Mouse (Mus musculus) spleen, adult 2 months (tissue): ENCODE results near the gene Mycbp2. TPM values are rescaled to one million over a fixed set of nuclear protein-coding genes. Genes with fewer than 3 reads are reported as not detected.

Experiments used
- DNase-seq, 2 experiments: peaks; one replicate each; pipeline versions ENCODE4 v3.0.0 to v3.0.0-alpha.2; 2012 to 2021; ENCODE audit warnings: low spot score in 2 of 2, low read depth in 1 of 2
- H3K27ac ChIP-seq: fragments of 200-500 bp; 2 replicates; pipeline ENCODE4 v1.5.1; 2012; ENCODE audit warnings: low read length, inconsistent platforms; ENCODE audit not compliant: insufficient read depth
- H3K27me3 ChIP-seq: fragments of 200-500 bp; 2 replicates; pipeline ENCODE4 v1.6.1; 2012; ENCODE audit warnings: mild to moderate bottlenecking, moderate library complexity, low read length, inconsistent platforms; ENCODE audit not compliant: control insufficient read depth, insufficient read depth
- H3K36me3 ChIP-seq: fragments of 200-500 bp; 2 replicates; pipeline ENCODE4 v1.6.1; 2012; ENCODE audit warnings: mild to moderate bottlenecking, low read length, inconsistent platforms; ENCODE audit not compliant: control insufficient read depth, insufficient read depth
- H3K4me1 ChIP-seq: fragments of 200-500 bp; 2 replicates; pipeline ENCODE4 v1.6.1; 2011; ENCODE audit warnings: inconsistent platforms; ENCODE audit not compliant: control insufficient read depth, insufficient read depth, insufficient read length
- H3K4me3 ChIP-seq: fragments of 200-500 bp; 2 replicates; pipeline ENCODE4 v1.5.1; 2011; ENCODE audit warnings: mild to moderate bottlenecking, inconsistent platforms; ENCODE audit not compliant: insufficient read depth, insufficient read length; ENCODE audit errors: extremely low read depth
- CTCF ChIP-seq: fragments of 200-500 bp; IDR thresholded peaks from 2 replicates; pipeline ENCODE4 v1.5.1; 2011; ENCODE audit warnings: mild to moderate bottlenecking, inconsistent platforms; ENCODE audit not compliant: insufficient read depth, insufficient read length, insufficient replicate concordance; ENCODE audit errors: extremely low read depth
- POLR2A ChIP-seq: fragments of 200-500 bp; IDR thresholded peaks from 2 replicates; pipeline ENCODE4 v1.6.1; 2011; ENCODE audit warnings: low read depth, low read length, inconsistent platforms
- WGBS: fragments of 180-500 bp; shearing (Covaris S2); methylation state at CpG from one replicate; pipeline ENCODE4 v1.1.7; 2018; 5-methylcytosine and 5-hydroxymethylcytosine counted together
- polyA plus RNA-seq: library from polyadenylated mRNA; depleted of rRNA; stranded (reverse); fragments of >200 nt; gene quantifications from 2 replicates; pipeline ENCODE4 v1.2.3, GENCODE M21; 2012

The Mycbp2 gene
- polyA plus RNA-seq, 1 experiment: 32.9 TPM

DNA sequence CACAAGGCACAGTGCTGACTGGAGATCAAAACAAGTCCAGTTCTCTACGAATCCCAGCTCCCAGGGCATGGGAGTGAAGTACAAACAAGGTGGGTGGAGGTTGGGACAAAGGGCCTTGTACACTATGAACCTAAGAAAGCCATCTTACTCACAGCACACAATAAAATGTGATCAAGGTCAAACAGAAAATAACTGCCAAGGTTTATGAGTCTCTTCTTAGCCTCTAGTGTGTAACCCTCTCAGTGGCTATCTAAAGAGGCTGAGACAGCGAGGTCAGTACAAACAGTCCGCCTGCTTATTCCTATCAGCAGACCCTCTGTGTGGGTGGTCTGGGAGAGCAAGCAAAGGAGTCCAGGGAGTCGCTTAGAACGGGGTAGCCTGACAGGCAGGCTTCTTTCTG, 258.8 kb downstream of the Mycbp2 start:
- Histone ChIP-seq H3K36me3 (peaks cover 31% of the 10 kb centered on the region), H3K27me3 (no peaks in the 10 kb centered on the region), H3K4me3 (no peak overlapping the region), H3K4me1 (no peaks in the 10 kb centered on the region), H3K27ac (no peak overlapping the region)
- no peak for TF ChIP-seq CTCF
- TF ChIP-seq POLR2A: no peak
- WGBS: 91% methylated on average over 5 of the region's 5 CpGs
- no peak for DNase-seq

DNA sequence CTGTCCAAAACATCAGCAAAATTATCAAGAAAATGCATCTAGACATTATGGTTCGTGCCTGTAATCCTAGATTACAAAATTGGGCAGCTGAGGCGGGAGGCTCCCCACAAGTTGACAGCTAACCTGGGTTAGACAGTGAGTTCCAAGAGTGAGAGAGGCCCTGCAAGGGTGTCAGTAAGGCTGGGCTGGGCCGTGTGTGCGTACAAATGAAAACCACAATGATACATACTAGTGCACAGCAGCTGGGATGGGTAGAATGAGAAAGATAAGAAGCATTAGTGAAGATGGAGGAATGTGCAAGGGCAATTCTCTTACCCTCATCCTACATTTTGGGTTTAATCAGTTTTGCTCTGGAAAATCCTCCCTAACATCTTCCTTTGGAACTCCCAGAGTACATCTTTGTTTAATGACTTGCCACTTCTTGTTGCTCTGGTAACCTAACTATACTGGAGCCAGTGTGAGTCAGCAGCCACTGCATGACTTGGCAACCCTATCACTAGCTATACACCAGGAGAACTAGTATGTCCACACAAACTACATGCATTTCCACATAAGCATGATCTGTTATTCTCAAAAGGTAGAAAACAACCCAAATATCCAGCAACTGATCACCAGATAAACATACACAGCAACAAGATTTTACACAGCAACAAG, 259.8 kb downstream of the Mycbp2 start:
- no peak for DNase-seq
- Histone ChIP-seq H3K4me1 (no peaks in the 10 kb centered on the region), H3K36me3 (peaks cover 29% of the 10 kb centered on the region), H3K27me3 (no peaks in the 10 kb centered on the region), H3K27ac (no peak overlapping the region), H3K4me3 (no peak overlapping the region)
- WGBS: 68% methylated on average over 4 of the region's 4 CpGs
- no peak for TF ChIP-seq POLR2A
- TF ChIP-seq CTCF: no peak

DNA sequence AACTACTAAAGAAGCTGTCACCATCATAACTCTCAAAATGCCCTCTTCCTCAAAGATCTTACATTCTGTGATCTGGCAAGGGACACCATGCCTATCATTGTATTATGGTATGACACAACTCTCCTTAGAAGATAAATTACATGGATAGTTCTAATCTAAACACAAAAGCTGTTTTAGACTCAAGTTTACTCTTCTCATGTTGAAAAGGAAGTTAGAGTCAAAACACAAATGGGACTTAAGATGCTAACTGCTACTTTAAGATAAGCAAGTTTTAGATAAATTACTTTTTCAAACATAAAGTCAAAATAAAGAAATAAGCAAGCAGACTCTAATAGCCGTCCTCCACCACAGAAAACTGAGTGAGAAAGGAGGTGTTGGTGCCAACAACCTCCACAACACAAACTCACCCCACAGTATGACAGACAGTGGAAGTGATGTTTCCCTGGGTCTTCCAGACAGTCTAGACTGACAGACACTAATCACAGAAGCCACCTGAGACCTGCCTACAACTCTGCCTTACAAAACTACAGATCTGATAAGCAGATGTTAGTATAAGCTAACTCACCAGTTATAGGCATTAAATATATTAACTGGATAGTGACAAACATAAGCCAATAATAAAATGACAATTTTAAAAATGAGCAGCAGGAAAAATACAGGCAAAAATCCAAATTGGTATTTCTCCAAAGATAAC, 260.6 kb downstream of the Mycbp2 start:
- WGBS: 86% methylated on average over 1 of the region's 1 CpGs
- H3K36me3 ChIP-seq: peaks cover 31% of the 10 kb centered on the region

DNA sequence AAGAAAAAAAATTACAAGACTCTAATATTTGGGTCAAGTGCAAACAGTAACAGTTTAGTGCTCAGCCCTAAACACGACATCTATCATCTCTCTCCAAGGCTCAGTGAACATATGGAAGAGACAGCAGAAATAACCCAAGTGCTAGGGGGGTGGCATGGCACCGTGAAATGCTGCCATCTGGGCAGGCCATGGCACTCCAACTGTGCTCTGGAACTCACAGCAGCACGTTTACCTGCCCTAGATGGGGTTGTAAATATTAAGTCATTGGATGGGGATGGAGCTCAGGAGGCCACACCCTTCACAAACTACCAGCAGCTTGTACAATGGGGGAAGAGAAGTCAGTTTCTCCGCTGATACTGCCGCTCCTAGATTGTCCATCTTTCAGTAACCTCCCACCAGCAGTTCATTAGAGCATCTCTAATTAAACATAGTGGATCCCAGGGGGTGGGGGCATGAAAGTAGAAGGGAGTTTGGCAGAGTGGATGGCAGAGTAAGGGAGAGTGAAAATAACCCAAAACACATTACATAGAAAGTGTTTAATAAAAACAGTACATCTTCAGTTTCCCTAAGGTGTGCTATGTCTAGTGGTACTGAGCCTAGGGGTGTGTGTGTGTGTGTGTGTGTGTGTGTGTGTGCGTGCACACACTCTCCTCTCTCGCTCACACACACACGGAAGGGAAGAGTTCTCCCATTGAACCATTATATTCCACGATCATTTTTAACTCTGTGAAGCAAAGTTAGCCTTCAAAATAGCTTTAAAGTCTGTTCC, 267.2 kb downstream of the Mycbp2 start:
- TF ChIP-seq CTCF (no peak), POLR2A (no peak)
- 90% methylated on average over 9 of the region's 9 CpGs for WGBS
- H3K36me3 ChIP-seq: peaks cover 24% of the 10 kb centered on the region
- H3K27ac ChIP-seq: no peak overlapping the region
- DNase-seq: no peak
- no peaks in the 10 kb centered on the region for H3K4me1 ChIP-seq
- H3K4me3 ChIP-seq: no peak overlapping the region
- no peaks in the 10 kb centered on the region for H3K27me3 ChIP-seq

More for the DNA sequence above, 260.6 kb downstream of the Mycbp2 start:
- Histone ChIP-seq H3K4me3 (no peak overlapping the region), H3K27ac (no peak overlapping the region), H3K4me1 (no peaks in the 10 kb centered on the region), H3K27me3 (no peaks in the 10 kb centered on the region)
- no peak for DNase-seq
- no peak for TF ChIP-seq CTCF
- TF ChIP-seq POLR2A: no peak

DNA sequence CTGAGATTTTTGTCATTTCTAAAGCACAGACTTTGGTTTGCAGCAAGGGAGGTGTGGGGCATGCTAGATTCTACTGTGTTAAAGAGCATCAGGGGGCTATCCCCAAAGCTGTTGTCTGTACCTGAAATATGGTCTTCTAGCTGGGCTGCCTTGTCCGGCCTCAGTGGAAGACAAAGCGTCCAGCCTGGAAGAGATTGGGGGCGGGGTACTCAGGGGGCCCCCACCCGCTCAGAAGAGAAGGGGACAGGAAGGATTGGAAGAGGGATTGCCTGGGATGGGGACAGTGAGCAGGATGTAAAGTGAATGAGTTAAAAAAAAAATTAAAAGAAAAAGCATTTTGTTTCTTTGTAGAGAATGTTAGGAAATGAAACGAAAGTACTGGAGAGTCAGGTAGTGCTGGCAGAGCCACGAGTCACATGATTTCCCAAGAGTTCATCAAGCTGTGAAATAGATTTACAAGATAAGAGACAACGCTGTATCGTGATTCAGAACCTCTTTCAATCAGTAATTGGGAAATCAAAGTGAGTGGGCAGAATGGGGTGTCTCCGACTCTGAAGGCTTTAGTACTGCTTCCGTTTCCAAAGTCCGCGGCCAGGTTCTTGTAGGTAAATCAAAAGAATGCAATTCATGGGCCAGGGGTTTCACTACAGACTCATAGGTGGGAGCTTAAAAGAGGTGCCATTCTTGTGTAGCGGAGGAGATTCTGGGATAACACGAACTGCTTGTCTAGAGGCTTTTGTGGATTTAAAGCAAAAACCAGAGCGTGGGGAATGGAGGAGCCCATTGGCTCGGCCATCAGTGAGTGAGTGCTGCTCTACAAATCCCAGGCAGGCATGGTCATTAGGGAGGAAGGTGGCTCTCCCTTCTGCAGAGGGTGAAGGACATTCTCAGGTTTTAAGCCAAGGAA, 268.4 kb downstream of the Mycbp2 start:
- Histone ChIP-seq H3K27me3 (no peaks in the 10 kb centered on the region), H3K27ac (no peak overlapping the region), H3K36me3 (peaks cover 28% of the 10 kb centered on the region), H3K4me3 (no peak overlapping the region), H3K4me1 (no peaks in the 10 kb centered on the region)
- no peak for TF ChIP-seq POLR2A
- TF ChIP-seq CTCF: no peak
- 84% methylated on average over 16 of the region's 16 CpGs for WGBS
- DNase-seq: no peak

DNA sequence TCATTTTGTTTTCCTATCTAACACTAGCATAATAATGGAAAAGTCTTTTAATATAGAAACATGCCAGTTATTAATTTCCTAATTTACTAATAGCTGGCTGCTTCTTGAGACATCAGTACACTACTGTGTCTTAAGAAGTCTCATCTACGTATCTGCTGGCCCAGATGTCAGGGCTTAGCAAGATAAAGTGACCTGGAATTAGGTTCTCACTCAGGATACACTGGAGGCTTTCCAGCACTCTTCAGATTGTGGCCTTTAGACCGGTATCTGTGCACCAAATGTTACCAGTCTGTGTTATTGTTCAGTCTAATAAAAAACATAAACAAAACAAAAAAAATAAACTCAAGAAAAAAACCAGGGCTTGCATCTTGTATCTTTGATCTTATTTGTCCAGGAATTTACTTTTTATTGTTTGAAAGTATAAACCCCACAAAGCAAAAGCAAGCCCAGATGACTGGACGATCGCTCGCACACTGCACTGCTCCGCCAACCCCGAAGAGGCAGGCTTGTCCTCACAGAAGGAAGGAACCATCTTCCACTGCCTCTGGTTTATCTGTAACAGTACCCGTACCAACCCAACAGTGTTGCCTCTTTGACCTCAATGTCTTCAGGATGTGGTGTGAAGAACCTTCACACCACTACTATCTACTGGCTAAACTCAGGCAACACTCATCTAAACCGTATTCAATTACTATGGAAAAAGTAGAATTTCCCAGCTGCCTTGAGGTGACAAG, 269.2 kb downstream of the Mycbp2 start:
- WGBS: 87% methylated on average over 9 of the region's 9 CpGs
- no peak overlapping the region for H3K4me3 ChIP-seq
- no peaks in the 10 kb centered on the region for H3K27me3 ChIP-seq
- H3K36me3 ChIP-seq: peaks cover 24% of the 10 kb centered on the region
- no peak overlapping the region for H3K27ac ChIP-seq
- H3K4me1 ChIP-seq: no peaks in the 10 kb centered on the region
- TF ChIP-seq CTCF (no peak), POLR2A (no peak)
- no peak for DNase-seq
